Mouse (Mus musculus) CD4-positive, CD25-positive, alpha-beta regulatory T cell, adult 9 weeks (primary cell): ENCODE results near the gene Olfr1183. TPM values are rescaled to one million over a fixed set of nuclear protein-coding genes. Genes with fewer than 3 reads are reported as not detected.

Source experiments
- polyA plus RNA-seq: library from polyadenylated mRNA; unstranded; fragments of 100-300 nt; shearing (Covaris generic); gene quantifications from one replicate; pipeline ENCODE4 v1.2.1, GENCODE M21; 2017

Olfr1183 gene
- 0.04 TPM for polyA plus RNA-seq

DNA sequence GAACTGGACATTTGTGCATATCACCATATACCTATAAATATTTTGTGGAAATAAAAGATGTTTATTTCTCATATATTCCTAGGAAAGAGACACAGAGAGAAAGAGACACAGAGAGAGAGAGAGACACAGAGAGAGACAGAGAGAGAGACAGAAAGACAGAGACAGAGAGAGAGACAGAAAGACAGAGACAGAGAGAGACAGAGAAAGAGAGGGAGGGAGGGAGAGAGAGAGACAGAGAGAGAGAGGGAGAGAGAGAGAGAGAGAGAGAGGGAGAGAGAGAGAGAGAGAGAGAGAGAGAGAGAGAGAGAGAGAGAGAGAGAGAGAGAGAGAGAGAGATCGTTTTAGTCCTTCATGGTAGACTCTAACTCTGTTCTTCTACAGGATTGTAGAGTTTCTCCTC is at the start of gene Olfr1183:
Gene Olfr1183, plus strand, starts transcription at position 301 of the 400 bp plus-strand sequence.

DNA sequence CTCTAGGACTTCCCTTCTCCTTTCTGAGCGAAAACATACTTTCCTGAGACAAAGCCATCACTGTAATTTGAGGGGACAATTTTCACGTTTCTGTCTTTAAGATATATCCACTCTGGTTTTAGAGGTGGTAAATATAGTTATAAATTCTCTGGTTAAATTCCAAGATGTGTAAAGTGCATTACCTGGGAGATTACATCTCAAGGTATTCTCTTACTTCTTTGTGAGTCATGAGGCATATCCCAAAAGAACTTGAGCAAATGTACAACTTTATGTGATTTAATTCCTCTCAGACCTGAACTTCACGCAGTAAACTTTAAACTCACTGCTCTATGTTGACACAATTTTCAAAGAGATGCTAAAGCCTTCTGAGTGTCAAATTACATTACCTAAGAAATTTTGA is 48.3 kb upstream of the Olfr1183 start, which contains the start of gene Olfr1179:
Gene Olfr1179, minus strand, starts transcription at position 101 of the 400 bp plus-strand sequence.

DNA sequence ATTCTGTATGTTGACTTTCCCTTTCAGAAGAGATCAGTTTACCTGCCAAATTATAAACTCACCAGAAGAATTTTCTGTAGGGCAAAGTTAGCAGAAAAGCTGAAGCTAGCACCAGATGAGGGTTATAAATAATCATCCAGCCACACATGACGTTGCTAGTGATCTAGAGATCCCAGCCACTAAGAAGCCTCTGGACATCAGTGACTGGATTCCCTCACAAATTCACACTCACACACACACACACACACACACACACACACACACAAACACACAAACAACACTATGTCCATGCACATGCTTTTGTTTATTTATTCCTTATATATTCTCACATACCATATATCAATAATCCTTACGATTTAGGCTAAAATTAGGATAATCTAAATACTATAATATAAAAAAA is 35.6 kb upstream of the Olfr1183 start, which contains the start of gene Olfr1180:
Gene Olfr1180, minus strand, starts transcription at position 101 of the 400 bp plus-strand sequence.

GRCm38 (mm10) chr2:88426071-88426470 is 28.6 kb upstream of the Olfr1183 start, which contains the start of gene Olfr1181:
Gene Olfr1181, minus strand, starts transcription at chr2:88426171.

GRCm38 (mm10) chr2:88449031-88449430 is 5.6 kb upstream of the Olfr1183 start, which contains the start of gene Gm13757:
Gene Gm13757, minus strand, starts transcription at chr2:88449131.

DNA sequence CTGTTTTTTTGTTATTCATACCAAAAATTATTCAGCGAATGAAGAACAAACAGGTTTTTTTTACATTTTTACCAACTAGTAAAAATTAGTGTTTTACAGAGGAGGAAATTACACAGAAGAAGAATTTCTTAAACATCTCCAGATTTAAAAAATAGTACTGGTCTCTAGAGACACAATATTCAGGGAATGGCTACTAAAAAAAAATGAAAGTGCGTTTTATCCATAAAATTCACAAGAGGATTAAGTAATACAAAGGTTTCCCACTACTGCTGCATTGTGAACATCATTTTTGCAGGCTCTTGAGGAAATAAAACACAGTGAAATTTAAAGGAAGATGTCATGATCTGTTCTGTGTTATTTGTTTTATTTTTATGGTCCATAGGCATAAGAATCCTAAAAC is 28.6 kb downstream of the Olfr1183 start, which contains the start of gene Olfr1184:
Gene Olfr1184, plus strand, starts transcription at position 301 of the 400 bp plus-strand sequence.

DNA sequence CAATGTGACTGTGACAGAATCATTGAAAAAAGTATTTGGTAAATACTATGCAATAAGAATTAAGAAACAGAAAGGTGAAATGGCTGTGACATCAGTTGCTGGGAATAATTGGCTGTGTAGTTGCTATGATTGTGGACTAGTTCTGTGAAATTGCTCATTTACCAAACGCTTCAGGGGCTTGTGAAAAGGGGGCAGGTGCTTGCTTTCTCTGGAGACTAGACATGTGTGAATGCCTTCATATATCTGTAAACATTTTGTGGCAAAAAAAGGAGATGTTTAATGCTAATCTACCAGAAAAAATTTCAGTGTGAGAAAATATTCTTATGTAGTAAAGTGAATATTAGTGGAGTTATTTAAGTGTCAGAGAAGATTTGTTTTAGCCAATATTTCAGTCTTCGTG is 38.4 kb downstream of the Olfr1183 start, which contains the start of gene Olfr1185-ps1:
Gene Olfr1185-ps1, plus strand, starts transcription at position 301 of the 400 bp plus-strand sequence.

GRCm38 (mm10) chr2:88518251-88518650 is 63.6 kb downstream of the Olfr1183 start, which contains the start of gene Olfr1186:
Gene Olfr1186, plus strand, starts transcription at chr2:88518551.

Other genes starting within 250 kb of the Olfr1183 start
- not detected for gene Olfr1170, start 226.5 kb upstream of the Olfr1183 start, polyA plus RNA-seq
- not detected for gene Olfr1173, start 175.0 kb upstream of the Olfr1183 start, polyA plus RNA-seq
- gene Olfr1174-ps, start 139.7 kb upstream of the Olfr1183 start, polyA plus RNA-seq, result not detected
- gene Olfr1175-ps, start 127.7 kb upstream of the Olfr1183 start, polyA plus RNA-seq, result not detected
- not detected for gene Olfr1176, start 118.1 kb upstream of the Olfr1183 start, polyA plus RNA-seq
- not detected for gene Olfr1177-ps, start 108.4 kb upstream of the Olfr1183 start, polyA plus RNA-seq
- gene Olfr1178, start 67.8 kb upstream of the Olfr1183 start, polyA plus RNA-seq, result not detected
- not detected for gene Olfr1179, start 48.4 kb upstream of the Olfr1183 start, polyA plus RNA-seq
- gene Olfr1180, start 35.7 kb upstream of the Olfr1183 start, polyA plus RNA-seq, result not detected
- not detected for gene Olfr1181, start 28.7 kb upstream of the Olfr1183 start, polyA plus RNA-seq
- not detected for gene Gm13757, start 5.7 kb upstream of the Olfr1183 start, polyA plus RNA-seq
- gene Olfr1184, start 28.7 kb downstream of the Olfr1183 start, polyA plus RNA-seq, result not detected
- not detected for gene Olfr1185-ps1, start 38.5 kb downstream of the Olfr1183 start, polyA plus RNA-seq
- gene Olfr1186, start 63.7 kb downstream of the Olfr1183 start, polyA plus RNA-seq, result not detected
- gene Olfr1188, start 102.1 kb downstream of the Olfr1183 start, polyA plus RNA-seq, result not detected
- gene Olfr1189, start 131.6 kb downstream of the Olfr1183 start, polyA plus RNA-seq, result not detected
- gene Olfr1191-ps1, start 185.7 kb downstream of the Olfr1183 start, polyA plus RNA-seq, result not detected
- gene Olfr1192-ps1, start 193.6 kb downstream of the Olfr1183 start, polyA plus RNA-seq, result not detected
- gene Olfr1193, start 220.8 kb downstream of the Olfr1183 start, polyA plus RNA-seq, result not detected
- gene Olfr1195, start 234.3 kb downstream of the Olfr1183 start, polyA plus RNA-seq, result not detected
- gene Olfr1196, start 249.7 kb downstream of the Olfr1183 start, polyA plus RNA-seq, result not detected